Mouse (Mus musculus) neural tube, embryonic 14.5 days (tissue): ENCODE measurements around the gene Cfb. TPM values are rescaled to one million over a fixed set of nuclear protein-coding genes. Genes with fewer than 3 reads are reported as not detected.
A peak's percentile ranks its signal among the peaks of the same experiment; 100 is the strongest.

Experiments used
- ATAC-seq: fragments of 200-750 bp; cut with Nextera tagmentation; 2 replicates; pipeline ENCODE4 v1.8.0; 2017; ENCODE audit warnings: low read depth, mild to moderate bottlenecking, moderate TSS enrichment, moderate library complexity
- H3K27ac ChIP-seq: fragments of 300-500 bp; sonication (generic); 2 replicates; pipeline ENCODE4 v1.5.1; 2014; ENCODE audit warnings: low read depth, mild to moderate bottlenecking, control low read depth, low read length, moderate library complexity, mixed read lengths
- H3K27me3 ChIP-seq: fragments of 300-500 bp; sonication (generic); 2 replicates; pipeline ENCODE4 v1.6.1; 2014; ENCODE audit warnings: low read length; ENCODE audit not compliant: control insufficient read depth, insufficient read depth
- H3K36me3 ChIP-seq: fragments of 300-500 bp; sonication (generic); 2 replicates; pipeline ENCODE4 v1.6.1; 2014; ENCODE audit warnings: low read length, mixed read lengths; ENCODE audit not compliant: control insufficient read depth, insufficient read depth
- H3K4me1 ChIP-seq: fragments of 300-500 bp; sonication (generic); 2 replicates; pipeline ENCODE4 v1.6.1; 2014; ENCODE audit warnings: low read length; ENCODE audit not compliant: control insufficient read depth, insufficient read depth
- H3K4me2 ChIP-seq: fragments of 300-500 bp; sonication (generic); 2 replicates; pipeline ENCODE4 v1.6.1; 2014; ENCODE audit warnings: mild to moderate bottlenecking, low read depth, low read length, control low read depth
- H3K4me3 ChIP-seq: fragments of 300-500 bp; sonication (generic); 2 replicates; pipeline ENCODE4 v1.5.1; 2014; ENCODE audit warnings: low read depth, low read length, control low read depth, mixed read lengths
- H3K9ac ChIP-seq: fragments of 300-500 bp; sonication (generic); replicated peaks from 2 replicates; pipeline ENCODE4 v1.6.1; 2014; ENCODE audit warnings: low read depth, mild to moderate bottlenecking, control low read depth, low read length, mixed read lengths
- H3K9me3 ChIP-seq: fragments of 300-500 bp; sonication (generic); 2 replicates; pipeline ENCODE4 v1.6.1; 2016; ENCODE audit warnings: low read length; ENCODE audit not compliant: control insufficient read depth
- WGBS: fragments of 180-500 bp; shearing (Covaris S2); extraction: QIAGEN DNeasy Blood & Tissue Kit; methylation state at CpG from one replicate; pipeline ENCODE4 v1.1.7; 2014; 5-methylcytosine and 5-hydroxymethylcytosine counted together
- polyA plus RNA-seq: library from polyadenylated mRNA; unstranded; fragments of >200 nt; fragmentation: Nextera tagmentation; extraction: Ambion mirVana; gene quantifications from 2 replicates; pipeline ENCODE4 v1.2.1, GENCODE M21; 2014

Cfb gene
- polyA plus RNA-seq, 1 experiment from 2014 or later: 1.3 TPM

DNA sequence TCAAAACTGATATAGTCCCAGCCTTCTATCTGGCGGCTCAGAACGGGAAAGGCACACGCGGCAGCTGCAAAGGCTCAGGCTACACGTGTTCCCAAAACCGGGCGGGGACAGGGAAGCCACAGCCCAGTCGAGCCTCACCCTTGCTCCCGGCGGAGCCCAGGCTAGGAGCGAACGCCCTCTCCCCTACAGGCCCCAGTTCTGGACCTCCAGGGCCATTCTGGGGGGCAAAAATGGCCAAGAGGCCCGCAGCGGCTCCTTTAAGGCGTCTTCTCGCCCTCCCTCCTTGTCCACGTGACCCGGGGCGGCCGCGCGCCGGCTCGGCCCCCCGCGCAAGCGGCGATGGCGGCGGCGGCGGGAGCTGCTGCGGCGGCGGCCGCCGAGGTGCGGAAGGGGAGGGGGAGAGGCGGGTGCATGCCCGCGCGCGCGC is 35.9 kb upstream of the Cfb start, which contains the start of the genes C2 and Ehmt2:
Gene C2 (minus strand): TSS at position 106 of the 427 bp plus-strand sequence.
Gene Ehmt2 (plus strand): TSS at position 310 of the 427 bp plus-strand sequence.
- H3K4me1 ChIP-seq: peaks cover 37% of the 10 kb centered on the region
- under 1% methylated on average over 25 of the region's 44 CpGs for WGBS
- H3K9ac ChIP-seq: peak within 1 kb of the TSS; percentile 98
- H3K27ac ChIP-seq: peak within 1 kb of the TSS; percentile 97
- peaks cover 11% of the 10 kb centered on the region for H3K36me3 ChIP-seq
- H3K4me3 ChIP-seq: peak within 1 kb of the TSS; percentile 82
- peak; percentile 10 for ATAC-seq
- no peaks in the 10 kb centered on the region for H3K27me3 ChIP-seq
- peak within 1 kb of the TSS; percentile 97 for H3K4me2 ChIP-seq
- no peaks in the 10 kb centered on the region for H3K9me3 ChIP-seq

DNA sequence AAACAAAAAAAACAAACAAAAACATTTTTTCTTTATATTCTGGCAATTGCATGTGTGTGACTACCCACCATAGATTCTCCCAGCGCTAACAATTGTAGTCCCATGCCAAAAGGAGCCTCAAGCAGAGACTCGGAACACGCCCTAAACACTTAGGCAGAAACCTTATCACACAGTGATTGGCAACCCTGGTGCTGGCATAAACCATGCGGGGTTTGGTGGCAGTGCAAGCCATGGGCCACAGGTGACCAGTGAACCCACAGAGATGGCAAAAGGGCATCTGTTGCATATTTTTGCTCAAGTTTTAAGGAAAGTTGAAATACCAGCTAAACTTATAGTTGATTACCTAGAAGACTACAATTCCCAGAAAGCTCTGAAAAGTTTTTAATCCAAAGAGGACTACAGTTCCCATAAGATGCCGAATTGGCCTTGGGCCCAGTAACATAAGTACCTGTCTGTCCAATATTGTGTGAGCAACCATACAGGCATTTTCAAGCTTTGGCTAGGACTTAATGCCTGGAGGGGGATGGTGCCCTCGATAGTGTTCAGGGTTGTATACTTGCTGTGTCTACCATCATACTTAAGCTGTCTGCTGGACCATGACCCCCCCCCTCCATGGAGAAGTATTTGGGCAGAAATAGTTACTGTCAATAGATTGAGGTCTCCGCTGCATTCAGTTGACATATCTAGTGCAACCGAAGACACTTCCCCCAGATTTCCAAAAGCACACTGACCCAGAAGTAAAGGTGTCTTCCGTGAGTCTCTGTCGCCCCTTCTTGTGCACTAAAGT is 35.2 kb upstream of the Cfb start:
- no peaks in the 10 kb centered on the region for H3K27me3 ChIP-seq
- H3K4me1 ChIP-seq: peaks cover 37% of the 10 kb centered on the region
- peaks cover 6% of the 10 kb centered on the region for H3K36me3 ChIP-seq

DNA sequence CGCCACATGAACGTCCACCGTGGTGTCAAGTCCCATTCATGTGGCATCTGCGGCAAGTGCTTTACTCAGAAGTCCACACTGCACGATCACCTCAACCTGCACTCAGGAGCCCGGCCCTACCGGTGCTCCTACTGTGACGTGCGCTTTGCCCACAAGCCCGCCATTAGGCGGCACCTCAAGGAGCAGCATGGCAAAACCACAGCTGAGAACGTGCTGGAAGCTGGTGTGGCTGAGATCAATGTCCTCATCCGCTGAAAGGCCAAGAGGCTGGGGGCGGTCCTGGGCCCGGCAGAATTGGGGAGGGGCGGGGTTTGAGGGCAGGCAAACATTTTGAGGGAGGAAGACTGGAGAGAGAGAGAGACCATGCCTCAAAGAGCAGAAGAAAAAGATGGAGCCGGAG is 34.0 kb upstream of the Cfb start:
- H3K9ac ChIP-seq: no peak overlapping the region
- no peak overlapping the region for H3K27ac ChIP-seq
- H3K27me3 ChIP-seq: no peaks in the 10 kb centered on the region
- H3K4me1 ChIP-seq: peaks cover 37% of the 10 kb centered on the region
- no peak for ATAC-seq
- H3K4me2 ChIP-seq: peak overlapping the region; percentile 82; the same call in 1 of the 2 replicates
- H3K9me3 ChIP-seq: no peaks in the 10 kb centered on the region
- no peaks in the 10 kb centered on the region for H3K36me3 ChIP-seq
- no peak overlapping the region; the same call in 1 of the 2 replicates for H3K4me3 ChIP-seq
- 89% methylated on average over 17 of the region's 17 CpGs for WGBS

More for the DNA sequence above, 35.2 kb upstream of the Cfb start:
- ATAC-seq: no peak
- peak overlapping the region; percentile 82 for H3K4me3 ChIP-seq
- H3K4me2 ChIP-seq: peak overlapping the region; percentile 97
- H3K9ac ChIP-seq: peak overlapping the region; percentile 98
- 25% methylated on average over 10 of the region's 10 CpGs for WGBS
- H3K27ac ChIP-seq: peak overlapping the region; percentile 97
- H3K9me3 ChIP-seq: no peaks in the 10 kb centered on the region

DNA sequence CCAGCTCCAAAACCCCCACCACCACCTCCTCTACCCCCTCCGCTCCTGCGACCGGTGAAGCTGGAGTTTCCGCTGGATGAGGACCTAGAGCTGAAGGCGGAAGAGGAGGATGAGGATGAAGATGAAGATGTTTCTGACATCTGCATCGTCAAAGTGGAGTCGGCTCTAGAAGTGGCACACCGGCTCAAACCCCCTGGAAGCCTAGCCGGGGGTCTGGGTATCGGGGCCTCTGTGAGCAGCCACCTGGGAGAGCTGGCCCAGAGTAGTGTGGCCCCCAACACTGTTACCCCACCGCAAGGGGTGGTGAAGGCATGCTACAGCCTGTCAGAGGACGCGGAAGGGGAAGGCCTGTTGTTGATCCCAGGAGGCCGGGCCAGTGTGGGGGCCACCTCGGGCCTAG is 33.4 kb upstream of the Cfb start:
- Histone ChIP-seq H3K4me3 (peak overlapping the region; percentile 79), H3K4me2 (peak overlapping the region; percentile 82), H3K4me1 (peaks cover 37% of the 10 kb centered on the region), H3K27ac (peak overlapping the region; percentile 90; the same call in 1 of the 2 replicates), H3K27me3 (no peaks in the 10 kb centered on the region), H3K9ac (peak overlapping the region; percentile 92), H3K36me3 (no peaks in the 10 kb centered on the region), H3K9me3 (no peaks in the 10 kb centered on the region)
- no peak for ATAC-seq
- WGBS: 86% methylated on average over 15 of the region's 15 CpGs

DNA sequence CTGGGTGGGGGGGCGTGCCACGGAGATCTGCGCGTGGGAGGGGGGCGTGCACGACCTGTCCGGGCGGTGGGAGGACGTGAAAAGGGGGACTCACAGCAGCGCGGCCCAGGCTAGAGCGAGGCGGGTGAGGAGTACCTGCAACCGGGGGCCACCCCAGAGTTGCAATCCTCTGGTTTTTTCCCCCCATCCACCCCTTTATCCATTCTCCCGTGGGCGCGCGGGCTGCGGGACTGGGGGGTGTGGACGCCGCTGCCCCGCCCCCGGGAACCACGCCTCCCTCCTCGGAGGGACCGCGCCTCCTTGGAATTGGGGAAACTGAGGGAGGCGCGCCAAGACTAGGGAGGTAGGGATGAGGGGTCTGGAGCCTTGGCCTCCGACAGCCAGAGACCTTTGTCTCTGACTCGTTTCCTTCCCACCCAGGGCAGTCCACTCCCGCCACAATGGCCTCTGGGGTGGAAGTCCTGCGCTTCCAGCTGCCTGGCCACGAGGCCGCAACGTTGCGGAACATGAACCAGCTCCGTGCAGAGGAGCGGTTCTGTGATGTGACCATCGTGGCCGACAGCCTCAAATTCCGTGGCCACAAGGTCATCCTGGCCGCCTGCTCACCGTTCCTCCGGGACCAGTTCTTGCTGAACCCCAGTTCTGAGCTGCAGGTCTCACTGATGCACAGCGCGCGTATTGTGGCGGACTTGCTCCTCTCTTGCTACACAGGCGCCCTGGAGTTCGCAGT is 32.6 kb upstream of the Cfb start:
- H3K27ac ChIP-seq: peak overlapping the region; percentile 90
- H3K9me3 ChIP-seq: no peaks in the 10 kb centered on the region
- no peaks in the 10 kb centered on the region for H3K27me3 ChIP-seq
- peaks cover 32% of the 10 kb centered on the region for H3K4me1 ChIP-seq
- peak overlapping the region; percentile 79 for H3K4me3 ChIP-seq
- peak; percentile 41 for ATAC-seq
- peak overlapping the region; percentile 82 for H3K4me2 ChIP-seq
- H3K9ac ChIP-seq: peak overlapping the region; percentile 92
- WGBS: 9% methylated on average over 39 of the region's 51 CpGs
- H3K36me3 ChIP-seq: no peaks in the 10 kb centered on the region

DNA sequence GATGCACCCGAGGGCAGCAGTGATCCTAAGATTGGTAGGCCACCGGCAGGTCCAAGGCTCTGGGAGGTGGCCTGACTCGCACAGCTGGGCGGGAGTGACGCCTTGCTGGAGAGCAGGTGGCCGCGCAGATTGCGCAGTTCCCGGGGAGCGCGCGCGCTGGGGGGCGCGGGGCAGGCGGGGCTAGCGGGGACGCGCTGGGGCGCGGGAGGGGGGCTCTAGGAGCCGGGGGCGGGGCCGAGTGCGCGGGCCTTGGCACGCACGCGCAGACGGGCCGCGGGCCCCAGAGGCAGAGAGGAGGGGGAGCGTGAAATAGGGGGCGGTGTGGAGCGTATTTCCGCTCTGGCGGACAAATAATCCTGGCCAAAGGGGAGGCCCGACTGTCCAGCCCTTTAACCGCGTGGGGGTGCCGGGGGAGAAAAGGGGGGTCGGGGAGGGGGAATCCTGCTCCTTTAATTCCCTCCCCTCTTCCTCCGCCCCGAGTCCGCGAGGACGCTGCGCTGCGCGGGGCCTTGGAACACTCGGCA is 31.8 kb upstream of the Cfb start:
- no peaks in the 10 kb centered on the region for H3K9me3 ChIP-seq
- peak overlapping the region; percentile 82 for H3K4me2 ChIP-seq
- peak; percentile 87 for ATAC-seq
- H3K36me3 ChIP-seq: no peaks in the 10 kb centered on the region
- H3K27me3 ChIP-seq: no peaks in the 10 kb centered on the region
- H3K4me1 ChIP-seq: peaks cover 32% of the 10 kb centered on the region
- peak overlapping the region; percentile 79 for H3K4me3 ChIP-seq
- WGBS: 3% methylated on average over 32 of the region's 51 CpGs
- H3K27ac ChIP-seq: peak overlapping the region; percentile 90
- peak overlapping the region; percentile 92 for H3K9ac ChIP-seq

DNA sequence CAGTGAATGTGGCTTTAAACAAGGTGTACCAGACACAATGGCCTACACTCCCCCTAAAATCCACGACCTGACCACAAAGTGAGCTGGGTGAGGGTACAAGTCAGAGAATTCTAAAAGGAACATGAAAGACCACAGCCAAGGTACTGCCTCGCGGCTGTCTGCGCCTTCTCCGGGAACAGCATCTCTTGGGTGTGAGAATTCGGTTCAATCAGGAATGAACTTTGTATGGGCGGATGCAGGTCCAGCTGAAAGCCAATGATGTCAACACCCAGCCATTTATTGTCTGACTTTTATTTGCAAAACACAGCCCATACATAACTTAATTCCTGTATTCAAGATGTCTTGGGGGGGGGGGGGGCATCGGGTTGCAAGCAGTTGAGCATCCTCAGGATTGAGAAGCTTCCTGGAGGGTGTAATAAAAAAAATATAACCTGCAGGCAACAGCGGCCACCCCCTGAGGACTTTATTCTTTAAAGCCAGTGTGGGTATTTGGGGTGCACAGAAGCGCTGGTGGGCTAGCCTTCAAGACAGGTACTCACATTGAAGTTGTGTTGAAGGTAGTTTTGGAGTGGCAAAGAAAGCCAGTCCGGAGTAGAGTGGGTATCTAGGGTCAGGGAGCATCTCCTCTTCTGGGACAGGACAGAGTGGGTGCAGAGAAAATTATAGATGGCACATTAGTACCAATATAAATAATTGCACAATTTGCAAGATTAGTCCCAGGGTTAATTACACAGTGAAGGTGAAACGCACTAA is 30.9 kb upstream of the Cfb start:
- H3K9me3 ChIP-seq: no peaks in the 10 kb centered on the region
- 72% methylated on average over 12 of the region's 12 CpGs for WGBS
- H3K36me3 ChIP-seq: no peaks in the 10 kb centered on the region
- peaks cover 32% of the 10 kb centered on the region for H3K4me1 ChIP-seq
- peak overlapping the region; percentile 90 for H3K27ac ChIP-seq
- peak overlapping the region; percentile 79; the same call in 1 of the 2 replicates for H3K4me3 ChIP-seq
- H3K27me3 ChIP-seq: no peaks in the 10 kb centered on the region
- peak overlapping the region; percentile 55 for H3K4me2 ChIP-seq
- H3K9ac ChIP-seq: peak overlapping the region; percentile 43; the same call in 1 of the 2 replicates
- ATAC-seq: no peak

DNA sequence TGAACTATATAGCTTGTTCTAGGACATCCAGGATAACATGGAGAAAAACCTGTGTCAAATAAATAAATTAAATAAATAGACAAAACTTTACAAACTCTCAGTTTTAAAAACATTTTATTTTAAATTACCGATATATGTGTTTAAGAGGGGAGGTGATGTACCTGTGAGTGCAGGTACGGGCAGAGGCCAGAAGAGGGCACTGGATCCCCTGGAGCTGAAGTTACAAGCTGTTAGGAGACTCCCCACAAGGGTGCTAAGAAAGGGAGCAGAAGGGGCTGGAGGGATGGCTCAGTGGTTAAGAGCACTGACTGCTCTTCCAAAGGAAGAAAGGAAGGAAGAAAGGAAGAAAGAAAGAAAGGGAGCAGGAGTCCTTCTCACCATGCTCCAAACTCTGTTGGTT is 29.1 kb upstream of the Cfb start:
- Histone ChIP-seq H3K4me2 (no peak overlapping the region), H3K4me3 (no peak overlapping the region), H3K36me3 (no peaks in the 10 kb centered on the region), H3K27me3 (no peaks in the 10 kb centered on the region), H3K9me3 (no peaks in the 10 kb centered on the region), H3K4me1 (peaks cover 18% of the 10 kb centered on the region), H3K27ac (no peak overlapping the region), H3K9ac (no peak overlapping the region)
- no peak for ATAC-seq
- WGBS: 98% methylated on average over 2 of the region's 2 CpGs
